Mouse (Mus musculus) lung, embryonic 15.5 days (tissue): ENCODE results near the gene Ern1. TPM values are rescaled to one million over a fixed set of nuclear protein-coding genes. Genes with fewer than 3 reads are reported as not detected.
"Not testable (repeated sequence)": the region's sequence is repeated elsewhere in the genome, so short reads cannot be mapped to it uniquely, and the experiment has no call there.

Source experiments
- ATAC-seq: fragments of 200-750 bp; cut with Nextera tagmentation; 2 replicates; pipeline ENCODE4 v1.8.0; 2017; ENCODE audit warnings: moderate number of reproducible peaks, borderline replicate concordance; ENCODE audit not compliant: low FRiP score, low TSS enrichment; ENCODE audit errors: extremely low read depth
- H3K27ac ChIP-seq: fragments of 300-500 bp; sonication (generic); 2 replicates; pipeline ENCODE4 v1.5.1; 2015; ENCODE audit warnings: moderate library complexity, mild to moderate bottlenecking, inconsistent platforms
- H3K27me3 ChIP-seq: fragments of 300-500 bp; sonication (generic); 2 replicates; pipeline ENCODE4 v1.6.1; 2015; ENCODE audit warnings: inconsistent platforms
- H3K36me3 ChIP-seq: fragments of 300-500 bp; sonication (generic); 2 replicates; pipeline ENCODE4 v1.6.1; 2015; ENCODE audit warnings: inconsistent platforms
- H3K4me1 ChIP-seq: fragments of 300-500 bp; sonication (generic); 2 replicates; pipeline ENCODE4 v1.6.1; 2015; ENCODE audit warnings: inconsistent platforms
- H3K4me2 ChIP-seq: fragments of 300-500 bp; sonication (generic); 2 replicates; pipeline ENCODE4 v1.6.1; 2015; ENCODE audit warnings: inconsistent platforms, mild to moderate bottlenecking, moderate library complexity
- H3K4me3 ChIP-seq: fragments of 300-500 bp; sonication (generic); 2 replicates; pipeline ENCODE4 v1.5.1; 2015; ENCODE audit warnings: mild to moderate bottlenecking, inconsistent platforms
- H3K9ac ChIP-seq: fragments of 300-500 bp; sonication (generic); 2 replicates; pipeline ENCODE4 v1.6.1; 2015; ENCODE audit warnings: inconsistent platforms
- H3K9me3 ChIP-seq: fragments of 300-500 bp; sonication (generic); 2 replicates; pipeline ENCODE4 v1.6.1; 2016; ENCODE audit warnings: inconsistent platforms
- WGBS: fragments of 180-500 bp; shearing (Covaris S2); methylation state at CpG from one replicate; pipeline ENCODE4 v1.1.7; 2015; 5-methylcytosine and 5-hydroxymethylcytosine counted together
- polyA plus RNA-seq: library from polyadenylated mRNA; unstranded; fragments of >200 nt; fragmentation: Nextera tagmentation; extraction: Ambion mirVana; gene quantifications from 2 replicates; pipeline ENCODE4 v1.2.1, GENCODE M21; 2015

Gene Ern1
- polyA plus RNA-seq, 1 experiment from 2014 or later = 6.5 TPM

DNA sequence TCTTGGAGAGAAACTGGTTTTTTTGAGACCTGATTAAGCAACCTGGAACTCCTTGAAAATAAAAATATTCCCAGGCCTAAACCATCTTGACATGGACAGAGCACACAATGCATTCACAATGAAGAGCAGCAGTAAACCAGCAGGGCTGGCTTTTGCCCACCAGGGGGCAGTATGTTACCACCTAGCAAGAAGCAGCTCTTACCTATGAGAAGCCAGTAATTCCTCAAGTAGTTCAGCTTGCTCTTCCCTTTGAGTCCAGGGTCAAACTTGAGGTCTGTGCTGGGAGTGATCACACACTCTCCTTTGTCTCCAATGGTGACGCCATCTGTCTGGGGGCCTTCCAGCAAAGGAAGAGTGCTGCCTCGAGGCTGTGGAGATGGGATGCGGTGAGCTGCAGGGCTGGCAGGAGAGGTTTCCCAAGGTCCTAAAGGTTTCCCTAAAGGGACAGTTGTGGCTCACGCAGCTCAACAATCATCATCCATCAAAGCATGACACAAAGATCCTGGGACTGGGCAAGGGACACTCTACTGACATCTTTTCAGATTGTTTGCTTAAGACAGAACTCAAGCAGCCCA is 68.9 kb downstream of the Ern1 start:
- Histone ChIP-seq H3K4me2 (no peak overlapping the region), H3K4me3 (no peak overlapping the region), H3K9me3 (no peaks in the 10 kb centered on the region), H3K36me3 (peaks cover 8% of the 10 kb centered on the region; the same call in 1 of the 2 replicates), H3K27ac (no peak overlapping the region), H3K9ac (no peak overlapping the region), H3K4me1 (no peaks in the 10 kb centered on the region), H3K27me3 (no peaks in the 10 kb centered on the region)
- 23% methylated on average over 4 of the region's 4 CpGs for WGBS
- ATAC-seq = no peak

GRCm38 (mm10) chr11:106417860-106418259 is 69.8 kb downstream of the Ern1 start:
- 67% methylated on average over 2 of the region's 2 CpGs for WGBS
- no peak overlapping the region for H3K27ac ChIP-seq
- H3K27me3 ChIP-seq = no peaks in the 10 kb centered on the region
- H3K36me3 ChIP-seq = peaks cover 7% of the 10 kb centered on the region
- no peak overlapping the region for H3K4me2 ChIP-seq
- no peaks in the 10 kb centered on the region for H3K9me3 ChIP-seq
- H3K4me3 ChIP-seq = no peak overlapping the region
- no peaks in the 10 kb centered on the region for H3K4me1 ChIP-seq
- ATAC-seq = no peak
- no peak overlapping the region for H3K9ac ChIP-seq

DNA sequence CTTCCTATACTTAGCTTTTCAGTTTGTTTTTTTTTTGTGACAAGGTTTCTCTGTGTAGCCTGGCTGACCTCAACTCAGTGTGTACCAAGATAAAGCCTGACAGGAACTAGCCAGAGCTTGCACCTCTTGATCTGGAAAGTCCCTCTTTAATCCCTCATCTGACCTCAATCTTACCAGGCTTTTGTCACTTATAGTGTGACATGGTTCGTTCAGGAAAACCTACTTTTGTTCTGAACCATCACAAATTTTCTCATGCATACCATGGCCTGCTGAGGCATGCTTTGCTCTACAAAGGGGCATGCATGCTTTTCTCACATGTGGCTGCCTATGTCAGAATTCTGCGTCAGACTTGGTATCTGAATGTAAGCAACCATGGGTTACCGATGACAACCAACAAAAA is 71.3 kb downstream of the Ern1 start:
- no peak overlapping the region for H3K9ac ChIP-seq
- no peak overlapping the region for H3K4me3 ChIP-seq
- peaks cover 8% of the 10 kb centered on the region; the same call in 1 of the 2 replicates for H3K36me3 ChIP-seq
- no peaks in the 10 kb centered on the region for H3K9me3 ChIP-seq
- H3K4me1 ChIP-seq = no peaks in the 10 kb centered on the region
- H3K4me2 ChIP-seq = no peak overlapping the region
- H3K27ac ChIP-seq = no peak overlapping the region
- WGBS = 66% methylated on average over 3 of the region's 3 CpGs
- ATAC-seq = no peak
- no peaks in the 10 kb centered on the region for H3K27me3 ChIP-seq

DNA sequence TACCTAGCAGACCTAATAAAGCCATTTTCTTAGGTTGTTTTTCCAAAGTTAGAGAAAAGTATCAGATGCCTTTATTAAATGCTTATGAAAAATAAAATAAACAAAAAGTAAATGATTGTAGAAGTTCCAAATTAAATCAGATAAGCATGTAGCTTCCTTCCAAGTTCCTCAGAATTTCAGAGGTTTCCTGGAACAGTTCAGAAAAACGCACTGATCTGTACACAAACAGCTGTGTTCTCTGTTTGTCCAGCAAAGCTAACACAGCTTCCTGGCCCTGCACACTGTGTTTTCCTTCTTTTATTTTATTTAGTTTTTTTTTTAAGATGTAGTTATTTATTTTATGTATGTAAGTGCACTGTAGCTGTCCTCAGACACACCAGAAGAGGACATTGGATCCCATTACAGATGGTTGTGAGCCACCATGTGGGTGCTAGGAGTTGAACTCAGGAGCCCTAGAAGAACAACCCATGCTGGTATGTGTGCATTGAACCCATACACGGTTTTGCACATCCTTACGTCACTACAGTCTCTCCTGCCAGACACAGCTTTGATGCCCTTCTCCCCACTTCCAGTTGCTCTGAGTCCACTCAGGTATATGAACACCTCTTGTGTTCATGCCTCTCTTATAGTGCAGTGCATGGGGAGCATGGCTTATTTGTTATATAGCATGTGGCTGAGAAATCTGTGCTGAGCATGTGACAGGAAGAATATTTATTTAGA is 74.9 kb downstream of the Ern1 start:
- no peaks in the 10 kb centered on the region for H3K9me3 ChIP-seq
- WGBS = 75% methylated on average over 3 of the region's 3 CpGs

DNA sequence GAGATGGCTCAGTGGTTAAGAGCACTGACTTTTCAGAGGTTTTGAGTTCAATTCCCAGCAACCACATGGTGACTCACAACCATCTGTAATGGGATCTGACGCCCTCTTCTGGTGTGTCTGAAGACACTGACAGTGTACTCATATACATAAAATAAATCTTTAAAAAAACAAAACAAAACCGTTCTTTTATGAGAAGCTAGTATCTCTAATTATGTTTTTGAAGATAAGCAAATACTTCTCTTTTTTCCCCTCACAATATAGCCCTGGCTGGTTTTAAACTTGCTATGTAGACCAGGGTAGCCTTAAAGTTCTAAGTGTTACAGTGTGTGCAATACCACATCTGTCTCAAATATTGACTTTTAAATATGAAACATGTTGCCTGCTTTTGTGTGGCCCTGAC is 76.5 kb downstream of the Ern1 start:
- Histone ChIP-seq H3K36me3 (peaks cover 12% of the 10 kb centered on the region; the same call in 1 of the 2 replicates), H3K27ac (no peak overlapping the region), H3K4me3 (no peak overlapping the region), H3K9me3 (no peaks in the 10 kb centered on the region), H3K4me2 (no peak overlapping the region), H3K27me3 (no peaks in the 10 kb centered on the region), H3K9ac (no peak overlapping the region), H3K4me1 (no peaks in the 10 kb centered on the region)
- 77% methylated on average over 2 of the region's 2 CpGs for WGBS
- no peak for ATAC-seq

More for the DNA sequence above, 74.9 kb downstream of the Ern1 start:
- Histone ChIP-seq H3K27ac (no peak overlapping the region), H3K36me3 (peaks cover 8% of the 10 kb centered on the region; the same call in 1 of the 2 replicates), H3K27me3 (no peaks in the 10 kb centered on the region), H3K4me2 (no peak overlapping the region), H3K4me1 (no peaks in the 10 kb centered on the region), H3K9ac (no peak overlapping the region), H3K4me3 (no peak overlapping the region)
- no peak for ATAC-seq

DNA sequence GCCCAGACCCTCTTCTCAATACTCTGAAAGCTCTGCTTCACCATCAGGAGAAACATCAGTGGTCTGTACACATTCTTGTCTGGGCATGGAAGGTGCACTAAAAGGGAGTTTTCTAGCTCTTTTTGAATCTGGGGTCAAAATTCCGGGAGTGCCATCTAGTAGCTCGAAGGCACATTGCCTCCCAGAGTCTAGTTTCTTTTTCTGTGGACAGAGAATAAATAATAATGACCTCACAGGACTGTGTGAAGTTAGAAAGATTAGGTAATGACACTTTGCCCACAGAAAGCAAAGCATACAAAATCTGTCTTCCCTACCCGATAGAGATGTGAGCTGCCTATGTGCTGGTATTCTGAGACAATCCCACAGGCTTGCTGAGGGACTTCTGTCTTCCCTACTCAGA is 77.1 kb downstream of the Ern1 start:
- 74% methylated on average over 3 of the region's 3 CpGs for WGBS

DNA sequence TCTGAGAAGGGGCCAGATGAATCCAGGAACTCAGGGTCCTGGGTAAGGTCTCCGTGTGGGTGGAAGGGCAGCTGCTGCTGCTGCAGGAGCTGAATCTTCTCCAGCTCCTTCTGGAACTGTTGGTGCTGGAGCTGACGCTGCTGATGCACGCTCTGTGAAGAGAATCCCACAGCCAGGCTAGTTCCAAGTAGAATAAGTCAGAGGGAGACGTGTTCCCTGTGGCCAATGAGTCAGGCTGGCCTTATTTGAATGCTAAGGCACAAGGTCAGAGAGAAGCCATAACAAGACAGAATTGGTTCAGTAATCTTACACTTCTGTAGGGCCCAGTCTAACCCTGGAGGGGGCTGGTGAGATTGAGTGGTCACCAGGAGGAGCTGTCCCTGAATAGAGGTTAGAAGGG is 77.6 kb downstream of the Ern1 start:
- Histone ChIP-seq H3K9ac (no peak overlapping the region), H3K4me3 (no peak overlapping the region), H3K27me3 (no peaks in the 10 kb centered on the region), H3K4me1 (no peaks in the 10 kb centered on the region), H3K4me2 (no peak overlapping the region), H3K9me3 (no peaks in the 10 kb centered on the region), H3K36me3 (peaks cover 16% of the 10 kb centered on the region; the same call in 1 of the 2 replicates), H3K27ac (no peak overlapping the region)
- WGBS = 71% methylated on average over 4 of the region's 4 CpGs
- ATAC-seq = no peak

More for the DNA sequence above, 77.1 kb downstream of the Ern1 start:
- no peak overlapping the region for H3K4me2 ChIP-seq
- H3K36me3 ChIP-seq = peaks cover 12% of the 10 kb centered on the region; the same call in 1 of the 2 replicates
- no peaks in the 10 kb centered on the region for H3K4me1 ChIP-seq
- H3K27me3 ChIP-seq = no peaks in the 10 kb centered on the region
- no peak for ATAC-seq
- H3K27ac ChIP-seq = no peak overlapping the region
- no peak overlapping the region for H3K4me3 ChIP-seq
- no peak overlapping the region for H3K9ac ChIP-seq
- H3K9me3 ChIP-seq = no peaks in the 10 kb centered on the region

GRCm38 (mm10) chr11:106398481-106398880 is 89.2 kb downstream of the Ern1 start:
- 95% methylated on average over 8 of the region's 8 CpGs for WGBS
- ATAC-seq = no peak

GRCm38 (mm10) chr11:106397656-106398055 is 90.0 kb downstream of the Ern1 start:
- Histone ChIP-seq H3K4me2 (no peak overlapping the region), H3K27ac (no peak overlapping the region), H3K9ac (no peak overlapping the region), H3K36me3 (peaks cover 12% of the 10 kb centered on the region; the same call in 1 of the 2 replicates), H3K4me3 (no peak overlapping the region), H3K4me1 (no peaks in the 10 kb centered on the region), H3K27me3 (no peaks in the 10 kb centered on the region), H3K9me3 (no peaks in the 10 kb centered on the region)
- 83% methylated on average over 3 of the region's 3 CpGs for WGBS
- ATAC-seq = no peak

More at GRCm38 (mm10) chr11:106398481-106398880, 89.2 kb downstream of the Ern1 start:
- H3K9me3 ChIP-seq = no peaks in the 10 kb centered on the region
- no peak overlapping the region for H3K4me3 ChIP-seq
- H3K27ac ChIP-seq = no peak overlapping the region
- no peak overlapping the region for H3K9ac ChIP-seq
- no peak overlapping the region for H3K4me2 ChIP-seq
- no peaks in the 10 kb centered on the region for H3K4me1 ChIP-seq
- peaks cover 20% of the 10 kb centered on the region; the same call in 1 of the 2 replicates for H3K36me3 ChIP-seq
- H3K27me3 ChIP-seq = no peaks in the 10 kb centered on the region

DNA sequence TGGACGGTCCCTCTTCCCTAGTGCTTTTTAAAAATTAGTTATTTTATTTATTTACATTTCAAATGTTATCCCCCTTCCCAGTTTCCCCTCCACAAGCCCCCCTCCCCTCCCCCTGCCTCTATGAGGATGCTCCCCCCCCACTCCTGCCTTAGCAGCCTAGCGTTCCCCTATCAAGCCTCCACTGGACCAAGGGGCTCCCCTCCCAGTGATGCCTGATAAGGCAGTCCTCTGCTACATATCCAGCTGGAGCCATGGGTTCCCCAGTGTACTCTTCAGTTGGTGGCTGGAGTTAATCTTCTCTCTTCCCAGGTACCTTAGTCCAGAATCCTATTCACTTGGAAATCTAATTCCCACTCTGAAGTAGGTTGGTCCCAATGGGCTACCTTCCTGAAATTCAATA is 93.6 kb downstream of the Ern1 start:
- not testable (repeated sequence) for H3K4me2 ChIP-seq, H3K4me3 ChIP-seq
- 48% methylated on average over 2 of the region's 2 CpGs for WGBS

GRCm38 (mm10) chr11:106393331-106393616 is 94.4 kb downstream of the Ern1 start:
- ATAC-seq = no peak
- Histone ChIP-seq H3K27me3 (no peaks in the 10 kb centered on the region), H3K4me3 (no peak overlapping the region), H3K4me1 (peaks cover 19% of the 10 kb centered on the region; the same call in 1 of the 2 replicates), H3K9me3 (no peaks in the 10 kb centered on the region), H3K9ac (no peak overlapping the region), H3K27ac (no peak overlapping the region), H3K4me2 (no peak overlapping the region), H3K36me3 (peaks cover 5% of the 10 kb centered on the region; the same call in 1 of the 2 replicates)
- 55% methylated on average over 4 of the region's 4 CpGs for WGBS

More for the DNA sequence above, 93.6 kb downstream of the Ern1 start:
- ATAC-seq, H3K9ac ChIP-seq, H3K9me3 ChIP-seq, H3K27ac ChIP-seq, H3K36me3 ChIP-seq, H3K27me3 ChIP-seq: not testable (repeated sequence)
- peaks cover 18% of the 10 kb centered on the region; the same call in 1 of the 2 replicates for H3K4me1 ChIP-seq

DNA sequence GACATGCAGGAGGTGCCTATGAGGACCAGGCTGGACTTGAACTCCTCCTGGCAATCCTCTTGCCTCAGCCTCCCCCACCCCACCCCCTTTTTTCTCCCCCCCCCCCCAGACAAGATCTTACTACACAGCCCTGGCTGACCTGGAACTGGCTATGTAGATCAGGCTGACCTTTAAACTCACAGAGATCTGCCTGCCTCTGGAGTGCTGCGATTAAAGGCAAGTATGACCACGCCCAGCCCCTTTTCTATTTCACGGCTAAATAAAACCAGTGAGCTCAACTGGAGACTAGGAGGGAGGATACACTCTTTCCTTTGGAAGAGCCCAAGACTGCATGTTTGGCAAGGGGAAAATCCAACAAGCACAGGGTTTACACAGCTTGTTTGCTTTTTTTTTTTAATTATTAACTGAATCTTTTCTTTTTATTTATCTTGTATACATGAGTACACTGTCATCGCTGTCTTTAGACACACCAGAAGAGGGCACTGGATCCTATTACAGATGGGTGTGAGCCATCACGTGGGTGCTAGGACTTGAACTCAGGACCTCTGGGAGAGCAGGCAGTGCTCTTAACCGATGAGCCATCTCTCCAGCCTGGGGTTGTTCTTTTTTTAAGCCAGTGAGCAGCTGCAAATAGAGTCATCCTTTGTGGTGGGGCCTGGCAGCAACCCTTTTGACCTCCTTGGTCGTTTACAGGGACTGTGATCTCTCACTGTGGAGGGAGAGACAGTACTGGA is 94.9 kb downstream of the Ern1 start:
- H3K4me3 ChIP-seq = no peak overlapping the region
- H3K9ac ChIP-seq = no peak overlapping the region
- no peaks in the 10 kb centered on the region for H3K9me3 ChIP-seq
- H3K4me1 ChIP-seq = peaks cover 19% of the 10 kb centered on the region; the same call in 1 of the 2 replicates
- H3K27me3 ChIP-seq = no peaks in the 10 kb centered on the region
- WGBS = 64% methylated on average over 7 of the region's 7 CpGs
- no peak overlapping the region for H3K27ac ChIP-seq
- H3K4me2 ChIP-seq = no peak overlapping the region
- ATAC-seq = no peak
- H3K36me3 ChIP-seq = 0 out of 2 replicates have a peak, but pooled peaks cover under 1% of the 10 kb centered on the region
